Mouse (Mus musculus): ENCODE data around the gene Ralgds. TPM values are rescaled to one million over a fixed set of nuclear protein-coding genes. Genes with fewer than 3 reads are reported as not detected.
A peak's percentile ranks its signal among the peaks of the same experiment; 100 is the strongest.

Ralgds gene
- polyA plus RNA-seq, 1 experiment from 2014 or later: 67.5 TPM

- peaks cover 3% of the 10 kb centered on the region for H3K4me1 ChIP-seq (replicated peaks)
- WGBS: 51% methylated on average over 1 of the region's 1 CpGs
- DNase-seq (ENCODE audit: low spot score): no peak
Observed at GRCm38 (mm10) chr2:28588574-28588973, 75.6 kb downstream of the Ralgds start.

GRCm38 (mm10) chr2:28591479-28591878 lies 78.6 kb downstream of the Ralgds start:
- Histone ChIP-seq H3K36me3 (no peaks in the 10 kb centered on the region), H3K4me1 (replicated peaks) (no peaks in the 10 kb centered on the region), H3K9me3 (no peaks in the 10 kb centered on the region), H3K4me3 (no peak overlapping the region), H3K27ac (no peak overlapping the region), H3K27me3 (ENCODE audit: insufficient read depth, poor library complexity, severe bottlenecking) (peaks cover 25% of the 10 kb centered on the region; the same call in 1 of the 2 replicates)
- no peak for DNase-seq (ENCODE audit: low spot score)
- 79% methylated on average over 2 of the region's 2 CpGs for WGBS

More at GRCm38 (mm10) chr2:28588574-28588973, 75.6 kb downstream of the Ralgds start:
- no peaks in the 10 kb centered on the region for H3K9me3 ChIP-seq
- no peak overlapping the region for H3K27ac ChIP-seq
- H3K36me3 ChIP-seq: no peaks in the 10 kb centered on the region
- H3K4me3 ChIP-seq: no peak overlapping the region
- H3K27me3 ChIP-seq (ENCODE audit: insufficient read depth, poor library complexity, severe bottlenecking): peaks cover 13% of the 10 kb centered on the region; the same call in 1 of the 2 replicates

- no peak overlapping the region for H3K4me3 ChIP-seq
- H3K36me3 ChIP-seq: no peaks in the 10 kb centered on the region
- H3K9me3 ChIP-seq: no peaks in the 10 kb centered on the region
- no peak overlapping the region for H3K27ac ChIP-seq
- peak; percentile 68 for DNase-seq (ENCODE audit: low spot score)
- peaks cover under 1% of the 10 kb centered on the region for H3K4me1 ChIP-seq (replicated peaks)
- WGBS: 7% methylated on average over 15 of the region's 15 CpGs
- H3K27me3 ChIP-seq (ENCODE audit: insufficient read depth, poor library complexity, severe bottlenecking): peaks cover 25% of the 10 kb centered on the region; the same call in 1 of the 2 replicates
Observed at GRCm38 (mm10) chr2:28592809-28593208, 79.9 kb downstream of the Ralgds start.

- DNase-seq (ENCODE audit: low spot score): no peak
- H3K4me3 ChIP-seq: no peak overlapping the region
- H3K27ac ChIP-seq: no peak overlapping the region
- WGBS: 77% methylated on average over 7 of the region's 7 CpGs
- peaks cover 23% of the 10 kb centered on the region for H3K4me1 ChIP-seq (replicated peaks)
- H3K36me3 ChIP-seq: no peaks in the 10 kb centered on the region
- no peaks in the 10 kb centered on the region for H3K9me3 ChIP-seq
- H3K27me3 ChIP-seq (ENCODE audit: insufficient read depth, poor library complexity, severe bottlenecking): peaks cover 25% of the 10 kb centered on the region; the same call in 1 of the 2 replicates
Observed at GRCm38 (mm10) chr2:28596021-28596420, 83.1 kb downstream of the Ralgds start.

GRCm38 (mm10) chr2:28596998-28597397 lies 84.1 kb downstream of the Ralgds start:
- Histone ChIP-seq H3K27ac (no peak overlapping the region), H3K27me3 (ENCODE audit: insufficient read depth, poor library complexity, severe bottlenecking) (peaks cover 25% of the 10 kb centered on the region; the same call in 1 of the 2 replicates), H3K9me3 (no peaks in the 10 kb centered on the region), H3K4me3 (no peak overlapping the region), H3K4me1 (replicated peaks) (peaks cover 29% of the 10 kb centered on the region), H3K36me3 (no peaks in the 10 kb centered on the region)
- WGBS: 91% methylated on average over 7 of the region's 7 CpGs
- DNase-seq (ENCODE audit: low spot score): no peak

- Histone ChIP-seq H3K27ac (peak overlapping the region; percentile 45; the same call in 1 of the 2 replicates), H3K4me3 (no peak overlapping the region), H3K27me3 (ENCODE audit: insufficient read depth, poor library complexity, severe bottlenecking) (peaks cover 17% of the 10 kb centered on the region; the same call in 1 of the 2 replicates), H3K4me1 (replicated peaks) (peaks cover 37% of the 10 kb centered on the region), H3K36me3 (no peaks in the 10 kb centered on the region), H3K9me3 (no peaks in the 10 kb centered on the region)
- 74% methylated on average over 7 of the region's 7 CpGs for WGBS
- no peak for DNase-seq (ENCODE audit: low spot score)
Observed at GRCm38 (mm10) chr2:28597733-28598547, 85.0 kb downstream of the Ralgds start.

- Histone ChIP-seq H3K9me3 (no peaks in the 10 kb centered on the region), H3K4me1 (replicated peaks) (peaks cover 37% of the 10 kb centered on the region), H3K27ac (peak overlapping the region; percentile 45), H3K4me3 (no peak overlapping the region), H3K27me3 (ENCODE audit: insufficient read depth, poor library complexity, severe bottlenecking) (0 out of 2 replicates have a peak, but pooled peaks cover 8% of the 10 kb centered on the region), H3K36me3 (no peaks in the 10 kb centered on the region)
- 71% methylated on average over 12 of the region's 12 CpGs for WGBS
- DNase-seq (ENCODE audit: low spot score): no peak
Observed at GRCm38 (mm10) chr2:28598692-28599568, 86.0 kb downstream of the Ralgds start.

GRCm38 (mm10) chr2:28599569-28599900 lies 86.6 kb downstream of the Ralgds start:
- 81% methylated on average over 6 of the region's 6 CpGs for WGBS
- H3K27ac ChIP-seq: 0 out of 2 replicates have a peak overlapping the region, but pooled peaks have one; percentile 35
- H3K9me3 ChIP-seq: no peaks in the 10 kb centered on the region
- H3K27me3 ChIP-seq (ENCODE audit: insufficient read depth, poor library complexity, severe bottlenecking): 0 out of 2 replicates have a peak, but pooled peaks cover 2% of the 10 kb centered on the region
- DNase-seq (ENCODE audit: low spot score): no peak
- H3K36me3 ChIP-seq: no peaks in the 10 kb centered on the region
- H3K4me1 ChIP-seq (replicated peaks): peaks cover 37% of the 10 kb centered on the region
- no peak overlapping the region for H3K4me3 ChIP-seq

GRCm38 (mm10) chr2:28601720-28602590 lies 89.0 kb downstream of the Ralgds start:
- 60% methylated on average over 12 of the region's 12 CpGs for WGBS
- DNase-seq (ENCODE audit: low spot score): no peak
- Histone ChIP-seq H3K36me3 (no peaks in the 10 kb centered on the region), H3K4me1 (replicated peaks) (peaks cover 42% of the 10 kb centered on the region), H3K9me3 (no peaks in the 10 kb centered on the region), H3K27ac (peak overlapping the region; percentile 59; the same call in 1 of the 2 replicates), H3K27me3 (ENCODE audit: insufficient read depth, poor library complexity, severe bottlenecking) (no peaks in the 10 kb centered on the region), H3K4me3 (no peak overlapping the region)

Other genes starting within 250 kb of the Ralgds start
- 4.3 and 5.2 TPM in 2 replicates for gene Ppp1r26, start 66.3 kb upstream of the Ralgds start, polyA plus RNA-seq (2016; fragmentation: Nextera tagmentation; extraction: Ambion mirVana)
- gene 1700007K13Rik, start 46.8 kb upstream of the Ralgds start, polyA plus RNA-seq (2016; fragmentation: Nextera tagmentation; extraction: Ambion mirVana): 2.3 and 3.6 TPM in 2 replicates
- 61.7 and 63.1 TPM in 2 replicates for gene Mrps2, start 45.1 kb upstream of the Ralgds start, polyA plus RNA-seq (2016; fragmentation: Nextera tagmentation; extraction: Ambion mirVana)
- 0.14 TPM in 1 of 2 replicates, not detected in the other for gene Gbgt1, start 16.2 kb upstream of the Ralgds start, polyA plus RNA-seq (2016; fragmentation: Nextera tagmentation; extraction: Ambion mirVana)
- 0.70 TPM in 1 of 2 replicates, not detected in the other for gene Gm10134, start 7.0 kb upstream of the Ralgds start, polyA plus RNA-seq (2016; fragmentation: Nextera tagmentation; extraction: Ambion mirVana)
- gene Cel, start 50.3 kb downstream of the Ralgds start, polyA plus RNA-seq (2016; fragmentation: Nextera tagmentation; extraction: Ambion mirVana): not detected in 2 replicates
- 59.8 and 61.0 TPM in 2 replicates for gene Gtf3c5, start 70.6 kb downstream of the Ralgds start, polyA plus RNA-seq (2016; fragmentation: Nextera tagmentation; extraction: Ambion mirVana)
- gene Gfi1b, start 108.9 kb downstream of the Ralgds start, polyA plus RNA-seq (2016; fragmentation: Nextera tagmentation; extraction: Ambion mirVana): 3.4 and 4.7 TPM in 2 replicates
- gene Tsc1, start 128.1 kb downstream of the Ralgds start, polyA plus RNA-seq (2016; fragmentation: Nextera tagmentation; extraction: Ambion mirVana): 21.8 and 23.8 TPM in 2 replicates
- 4.4 TPM in 2 replicates for gene Spaca9, start 186.6 kb downstream of the Ralgds start, polyA plus RNA-seq (2016; fragmentation: Nextera tagmentation; extraction: Ambion mirVana)
- gene Ak8, start 187.0 kb downstream of the Ralgds start, polyA plus RNA-seq (2016; fragmentation: Nextera tagmentation; extraction: Ambion mirVana): 0.73 and 1.7 TPM in 2 replicates